Mouse (Mus musculus): ENCODE data around the gene Slc38a10. TPM values are rescaled to one million over a fixed set of nuclear protein-coding genes. Genes with fewer than 3 reads are reported as not detected.

Gene Slc38a10
- polyA plus RNA-seq, 1 experiment from 2014 or later: 83.9 TPM

GRCm38 (mm10) chr11:120098588-120099511 is 52.3 kb downstream of the Slc38a10 start, which contains the start of the genes Tepsin and Ndufaf8:
Gene Tepsin (minus strand): TSS chr11:120098731.
Gene Ndufaf8 (plus strand): TSS chr11:120098928.
- under 1% methylated on average over 77 of the region's 77 CpGs for WGBS
- peak within 1 kb of the TSS; percentile 95 for H3K27ac ChIP-seq (ENCODE audit: low read depth)
- peak; percentile 97 for DNase-seq
- peaks cover 26% of the 10 kb centered on the region for H3K36me3 ChIP-seq (ENCODE audit: insufficient read depth)
- 0 out of 2 replicates have a peak, but pooled peaks cover 5% of the 10 kb centered on the region for H3K4me1 ChIP-seq (ENCODE audit: insufficient read depth)
- H3K9ac ChIP-seq: peak within 1 kb of the TSS; percentile 84
- H3K4me3 ChIP-seq (ENCODE audit: low read depth, low read length): peak within 1 kb of the TSS; percentile 90
- peak within 1 kb of the TSS; percentile 96 for H3K4me2 ChIP-seq
- H3K9me3 ChIP-seq (ENCODE audit: low read depth, low read length): no peaks in the 10 kb centered on the region
- peak; percentile 98 for ATAC-seq (ENCODE audit: insufficient read depth)
- no peaks in the 10 kb centered on the region for H3K27me3 ChIP-seq (ENCODE audit: insufficient read depth, low read length)
- no peak for TF ChIP-seq CTCF (IDR thresholded peaks at IDR 0.05; ENCODE audit: low read depth)

GRCm38 (mm10) chr11:120092817-120093591 is 58.1 kb downstream of the Slc38a10 start:
- Histone ChIP-seq H3K4me3 (ENCODE audit: low read depth, low read length) (no peak overlapping the region), H3K9ac (no peak overlapping the region), H3K4me2 (no peak overlapping the region), H3K36me3 (ENCODE audit: insufficient read depth) (peaks cover 51% of the 10 kb centered on the region), H3K27me3 (ENCODE audit: insufficient read depth, low read length) (no peaks in the 10 kb centered on the region), H3K27ac (ENCODE audit: low read depth) (no peak overlapping the region), H3K4me1 (ENCODE audit: insufficient read depth) (0 out of 2 replicates have a peak, but pooled peaks cover 5% of the 10 kb centered on the region), H3K9me3 (ENCODE audit: low read depth, low read length) (no peaks in the 10 kb centered on the region)
- WGBS: 70% methylated on average over 23 of the region's 23 CpGs
- no peak for TF ChIP-seq CTCF (IDR thresholded peaks at IDR 0.05; ENCODE audit: low read depth)
- no peak for ATAC-seq (ENCODE audit: insufficient read depth)
- no peak for DNase-seq

GRCm38 (mm10) chr11:120090661-120091060 is 60.5 kb downstream of the Slc38a10 start:
- H3K4me1 ChIP-seq (ENCODE audit: insufficient read depth): no peaks in the 10 kb centered on the region; the same call in 1 of the 2 replicates
- no peak for TF ChIP-seq CTCF (IDR thresholded peaks at IDR 0.05; ENCODE audit: low read depth)
- no peak overlapping the region for H3K9ac ChIP-seq
- H3K27ac ChIP-seq (ENCODE audit: low read depth): no peak overlapping the region
- no peak for ATAC-seq (ENCODE audit: insufficient read depth)
- H3K4me3 ChIP-seq (ENCODE audit: low read depth, low read length): no peak overlapping the region
- peaks cover 51% of the 10 kb centered on the region for H3K36me3 ChIP-seq (ENCODE audit: insufficient read depth)
- H3K9me3 ChIP-seq (ENCODE audit: low read depth, low read length): no peaks in the 10 kb centered on the region
- H3K27me3 ChIP-seq (ENCODE audit: insufficient read depth, low read length): no peaks in the 10 kb centered on the region
- no peak for DNase-seq
- no peak overlapping the region for H3K4me2 ChIP-seq
- 87% methylated on average over 4 of the region's 4 CpGs for WGBS

- H3K4me2 ChIP-seq: peak within 1 kb of the TSS; percentile 90
- peaks cover 34% of the 10 kb centered on the region for H3K36me3 ChIP-seq (ENCODE audit: insufficient read depth)
- TF ChIP-seq CTCF (IDR thresholded peaks at IDR 0.05; ENCODE audit: low read depth): no peak
- H3K27ac ChIP-seq (ENCODE audit: low read depth): peak within 1 kb of the TSS; percentile 67; the same call in 1 of the 2 replicates
- ATAC-seq (ENCODE audit: insufficient read depth) (peak; percentile 99), DNase-seq (peak; percentile 99)
- H3K9ac ChIP-seq: peak within 1 kb of the TSS; percentile 86
- H3K4me3 ChIP-seq (ENCODE audit: low read depth, low read length): peak within 1 kb of the TSS; percentile 80
- no peaks in the 10 kb centered on the region for H3K27me3 ChIP-seq (ENCODE audit: insufficient read depth, low read length)
- no peaks in the 10 kb centered on the region for H3K9me3 ChIP-seq (ENCODE audit: low read depth, low read length)
- no peaks in the 10 kb centered on the region; the same call in 1 of the 2 replicates for H3K4me1 ChIP-seq (ENCODE audit: insufficient read depth)
- under 1% methylated on average over 42 of the region's 42 CpGs for WGBS
These were observed 64.4 kb downstream of the Slc38a10 start, which contains the start of gene Cep131 for GRCm38 (mm10) chr11:120086702-120087152. Gene Cep131 (minus strand): TSS chr11:120086827.

GRCm38 (mm10) chr11:120085891-120086627 is 65.1 kb downstream of the Slc38a10 start:
- DNase-seq (peak; percentile 47), ATAC-seq (ENCODE audit: insufficient read depth) (peak; percentile 29; the same call in 1 of the 2 replicates)
- TF ChIP-seq CTCF (IDR thresholded peaks at IDR 0.05; ENCODE audit: low read depth): peak; percentile 11; the same call in 1 of the 2 replicates
- Histone ChIP-seq H3K4me2 (peak overlapping the region; percentile 90), H3K4me1 (ENCODE audit: insufficient read depth) (no peaks in the 10 kb centered on the region; the same call in 1 of the 2 replicates), H3K9me3 (ENCODE audit: low read depth, low read length) (no peaks in the 10 kb centered on the region), H3K27me3 (ENCODE audit: insufficient read depth, low read length) (no peaks in the 10 kb centered on the region), H3K9ac (peak overlapping the region; percentile 86), H3K4me3 (ENCODE audit: low read depth, low read length) (peak overlapping the region; percentile 80), H3K27ac (ENCODE audit: low read depth) (0 out of 2 replicates have a peak overlapping the region, but pooled peaks have one; percentile 67), H3K36me3 (ENCODE audit: insufficient read depth) (peaks cover 34% of the 10 kb centered on the region)
- 0% methylated on average over 25 of the region's 25 CpGs for WGBS

GRCm38 (mm10) chr11:120080282-120080681 is 70.9 kb downstream of the Slc38a10 start:
- Histone ChIP-seq H3K27ac (ENCODE audit: low read depth) (no peak overlapping the region), H3K9ac (no peak overlapping the region), H3K4me2 (no peak overlapping the region), H3K4me1 (ENCODE audit: insufficient read depth) (no peaks in the 10 kb centered on the region), H3K4me3 (ENCODE audit: low read depth, low read length) (no peak overlapping the region), H3K36me3 (ENCODE audit: insufficient read depth) (peaks cover 61% of the 10 kb centered on the region), H3K27me3 (ENCODE audit: insufficient read depth, low read length) (no peaks in the 10 kb centered on the region), H3K9me3 (ENCODE audit: low read depth, low read length) (no peaks in the 10 kb centered on the region)
- peak; percentile 72 for DNase-seq
- TF ChIP-seq CTCF (IDR thresholded peaks at IDR 0.05; ENCODE audit: low read depth): no peak
- ATAC-seq (ENCODE audit: insufficient read depth): peak; percentile 53; the same call in 1 of the 2 replicates
- whole genome bisulfite sequencing: 72% methylated on average over 6 of the region's 6 CpGs

Data from lung, embryonic 14.5 days (tissue).